Mouse (Mus musculus) CH12.LX (cell line): ENCODE data around the gene Cfdp1.

Experiments
- CTCF ChIP-seq, 2 experiments: IDR thresholded peaks in 1 of 2; conservative IDR thresholded peaks in 1 of 2; 2 replicates each; pipeline ENCODE4 v1.5.1; 2011 to 2012; ENCODE audit warnings: low read depth in 2 of 2, low read length in 2 of 2, improper control_type of control experiment in 1 of 2, inconsistent platforms in 1 of 2, mild to moderate bottlenecking in 1 of 2, moderate library complexity in 1 of 2
- E2F4 ChIP-seq: IDR thresholded peaks from 2 replicates; pipeline ENCODE4 v1.6.1; 2011; ENCODE audit warnings: low read depth, low read length, improper control_type of control experiment; ENCODE audit not compliant: insufficient replicate concordance
- MXI1 ChIP-seq: IDR thresholded peaks from 2 replicates; pipeline ENCODE4 v1.6.1; 2011; ENCODE audit warnings: mild to moderate bottlenecking, low read depth, low read length, improper control_type of control experiment
- POLR2A ChIP-seq: IDR thresholded peaks from 2 replicates; pipeline ENCODE4 v1.6.1; 2011; ENCODE audit warnings: low read depth, mild to moderate bottlenecking, improper control_type of control experiment, low read length
- SIN3A ChIP-seq: IDR thresholded peaks from 2 replicates; pipeline ENCODE4 v1.6.1; 2012; ENCODE audit warnings: low read length, improper control_type of control experiment, inconsistent platforms
- USF1 ChIP-seq: IDR thresholded peaks from 2 replicates; pipeline ENCODE4 v1.6.1; 2014; ENCODE audit warnings: low read depth, mild to moderate bottlenecking, inconsistent platforms, low read length, improper control_type of control experiment

GRCm38 (mm10) chr8:111788497-111788896 is 65.6 kb downstream of the Cfdp1 start:
- no peak for TF ChIP-seq CTCF (conservative IDR thresholded peaks at IDR 0.05 in 1 of 2, IDR thresholded peaks at IDR 0.05 in 1 of 2; ENCODE audit: low read depth in 2 of 2, low read length in 2 of 2)
- TF ChIP-seq SIN3A: no peak
- TF ChIP-seq E2F4: no peak
- TF ChIP-seq MXI1: no peak
- TF ChIP-seq USF1: no peak
- TF ChIP-seq POLR2A: no peak
